Mouse (Mus musculus): ENCODE data around the gene Pgm1. TPM values are rescaled to one million over a fixed set of nuclear protein-coding genes. Genes with fewer than 3 reads are reported as not detected.

Pgm1 gene
- polyA plus RNA-seq, 1 experiment from 2014 or later: 53.9 TPM

- H3K27ac ChIP-seq: no peak overlapping the region
- 79% methylated on average over 6 of the region's 6 CpGs for WGBS
- no peak for ATAC-seq (ENCODE audit: low FRiP score)
- no peaks in the 10 kb centered on the region for H3K27me3 ChIP-seq
- no peaks in the 10 kb centered on the region for H3K36me3 ChIP-seq
- peaks cover 5% of the 10 kb centered on the region for H3K4me1 ChIP-seq (replicated peaks)
- H3K9ac ChIP-seq: no peak overlapping the region
- no peak overlapping the region for H3K4me2 ChIP-seq
- no peaks in the 10 kb centered on the region for H3K9me3 ChIP-seq
- no peak overlapping the region for H3K4me3 ChIP-seq
Observed at GRCm38 (mm10) chr4:100031270-100031669, 102.1 kb downstream of the Pgm1 start.

DNA sequence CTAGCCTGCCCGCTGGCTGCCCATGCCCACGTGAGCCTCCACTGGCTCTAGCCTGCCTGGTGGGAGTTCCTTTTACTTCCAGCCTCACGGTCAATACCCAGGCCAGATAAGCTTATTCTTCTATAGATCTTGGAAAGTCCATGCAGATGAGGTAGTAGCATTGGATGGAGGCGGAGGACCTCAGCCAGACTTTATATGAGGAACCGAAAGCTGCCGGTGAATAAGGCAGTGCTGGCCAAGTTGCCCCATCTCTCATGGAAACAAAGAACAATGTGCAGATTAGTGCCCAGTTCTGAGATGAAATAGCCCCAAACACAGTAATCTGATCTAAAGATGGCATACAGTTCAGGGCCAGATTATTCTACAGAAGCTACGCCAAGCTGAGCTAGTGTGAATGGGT is 103.4 kb downstream of the Pgm1 start:
- peaks cover 5% of the 10 kb centered on the region for H3K4me1 ChIP-seq (replicated peaks)
- ATAC-seq (ENCODE audit: low FRiP score): no peak
- H3K36me3 ChIP-seq: no peaks in the 10 kb centered on the region
- no peaks in the 10 kb centered on the region for H3K9me3 ChIP-seq
- no peak overlapping the region for H3K9ac ChIP-seq
- H3K27ac ChIP-seq: no peak overlapping the region
- WGBS: 96% methylated on average over 7 of the region's 7 CpGs
- no peak overlapping the region for H3K4me2 ChIP-seq
- H3K27me3 ChIP-seq: no peaks in the 10 kb centered on the region
- H3K4me3 ChIP-seq: no peak overlapping the region

DNA sequence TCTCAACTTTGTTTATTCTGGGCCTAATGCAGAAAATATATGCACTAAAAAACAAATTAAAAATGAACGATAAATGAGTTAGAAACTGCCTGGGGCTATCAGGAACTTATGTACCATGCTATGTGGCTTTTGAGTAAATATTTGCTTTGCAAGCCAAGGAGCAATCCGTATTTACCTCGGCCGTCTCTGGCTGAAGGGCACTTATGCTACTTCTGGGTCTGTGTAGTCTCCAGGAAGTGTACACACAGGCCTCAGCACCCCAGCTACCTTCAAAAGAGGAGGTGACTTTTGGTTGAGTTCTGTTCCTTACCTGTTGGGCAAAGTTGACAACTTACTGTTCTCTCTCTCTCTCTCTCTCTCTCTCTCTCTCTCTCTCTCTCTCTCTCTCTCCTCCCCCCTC is 104.7 kb downstream of the Pgm1 start:
- Histone ChIP-seq H3K36me3 (no peaks in the 10 kb centered on the region), H3K9ac (no peak overlapping the region), H3K4me3 (no peak overlapping the region), H3K9me3 (no peaks in the 10 kb centered on the region), H3K27ac (no peak overlapping the region), H3K4me2 (no peak overlapping the region), H3K4me1 (replicated peaks) (peaks cover 5% of the 10 kb centered on the region), H3K27me3 (no peaks in the 10 kb centered on the region)
- no peak for ATAC-seq (ENCODE audit: low FRiP score)
- 87% methylated on average over 4 of the region's 4 CpGs for WGBS

GRCm38 (mm10) chr4:100034971-100035370 is 105.8 kb downstream of the Pgm1 start:
- H3K27me3 ChIP-seq: no peaks in the 10 kb centered on the region
- WGBS: 80% methylated on average over 6 of the region's 6 CpGs
- H3K27ac ChIP-seq: no peak overlapping the region
- no peaks in the 10 kb centered on the region for H3K36me3 ChIP-seq
- no peaks in the 10 kb centered on the region for H3K9me3 ChIP-seq
- no peak for ATAC-seq (ENCODE audit: low FRiP score)
- H3K4me1 ChIP-seq (replicated peaks): peaks cover 5% of the 10 kb centered on the region
- H3K4me2 ChIP-seq: no peak overlapping the region
- no peak overlapping the region for H3K9ac ChIP-seq
- no peak overlapping the region for H3K4me3 ChIP-seq

DNA sequence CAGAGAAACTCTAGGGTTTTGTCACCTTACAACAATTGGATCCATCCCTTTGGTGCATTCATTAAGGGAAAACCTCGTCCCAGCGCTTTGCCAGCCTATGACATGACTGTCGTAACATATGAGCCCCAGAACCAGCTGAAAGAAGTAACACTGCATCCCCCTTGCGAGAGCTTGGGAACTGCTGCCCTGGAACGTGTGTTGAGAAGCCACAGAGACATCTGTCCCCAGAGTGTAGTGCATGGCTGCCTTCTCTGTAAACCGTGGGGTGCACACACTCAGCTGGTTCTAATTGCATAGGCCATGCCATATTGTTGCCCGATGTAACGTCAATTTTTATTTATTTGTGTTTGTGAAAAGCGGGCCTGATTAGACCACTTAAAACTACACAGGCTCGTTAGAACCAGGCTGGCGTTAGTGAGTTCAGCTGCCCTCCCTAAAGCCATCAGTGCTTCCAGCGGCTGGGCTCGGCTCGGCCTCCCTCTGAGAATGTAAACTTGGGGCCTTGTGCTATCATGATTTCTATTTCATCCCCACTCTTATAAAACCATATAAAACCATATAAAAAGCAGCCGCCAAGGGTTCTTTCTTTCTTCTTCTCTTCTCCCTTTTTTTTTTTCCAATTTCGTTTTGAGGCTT is 106.8 kb downstream of the Pgm1 start:
- no peaks in the 10 kb centered on the region for H3K27me3 ChIP-seq
- no peak overlapping the region for H3K4me2 ChIP-seq
- H3K4me1 ChIP-seq (replicated peaks): peaks cover 5% of the 10 kb centered on the region
- H3K36me3 ChIP-seq: no peaks in the 10 kb centered on the region
- no peak overlapping the region for H3K4me3 ChIP-seq
- no peaks in the 10 kb centered on the region for H3K9me3 ChIP-seq
- ATAC-seq (ENCODE audit: low FRiP score): no peak
- 44% methylated on average over 16 of the region's 16 CpGs for WGBS
- H3K27ac ChIP-seq: no peak overlapping the region
- H3K9ac ChIP-seq: no peak overlapping the region

Other genes with a start within 250 kb of the Pgm1 start
- 10.0 and 10.8 TPM in 2 replicates for gene Alg6, start 213.8 kb upstream of the Pgm1 start, polyA plus RNA-seq (2015; fragmentation: Nextera tagmentation; extraction: Ambion mirVana)
- gene Efcab7, start 100.2 kb upstream of the Pgm1 start, polyA plus RNA-seq (2015; fragmentation: Nextera tagmentation; extraction: Ambion mirVana): 17.9 and 21.1 TPM in 2 replicates
- gene Itgb3bp, start 399 bp downstream of the Pgm1 start, polyA plus RNA-seq (2015; fragmentation: Nextera tagmentation; extraction: Ambion mirVana): 18.5 and 18.7 TPM in 2 replicates
- 1.9 and 2.0 TPM in 2 replicates for gene Ror1, start 166.4 kb downstream of the Pgm1 start, polyA plus RNA-seq (2015; fragmentation: Nextera tagmentation; extraction: Ambion mirVana)